Mouse (Mus musculus): ENCODE results near the gene Ppp1r9a. TPM values are rescaled to one million over a fixed set of nuclear protein-coding genes. Genes with fewer than 3 reads are reported as not detected.

The Ppp1r9a gene
- polyA plus RNA-seq, 1 experiment = 3.5 TPM

DNA sequence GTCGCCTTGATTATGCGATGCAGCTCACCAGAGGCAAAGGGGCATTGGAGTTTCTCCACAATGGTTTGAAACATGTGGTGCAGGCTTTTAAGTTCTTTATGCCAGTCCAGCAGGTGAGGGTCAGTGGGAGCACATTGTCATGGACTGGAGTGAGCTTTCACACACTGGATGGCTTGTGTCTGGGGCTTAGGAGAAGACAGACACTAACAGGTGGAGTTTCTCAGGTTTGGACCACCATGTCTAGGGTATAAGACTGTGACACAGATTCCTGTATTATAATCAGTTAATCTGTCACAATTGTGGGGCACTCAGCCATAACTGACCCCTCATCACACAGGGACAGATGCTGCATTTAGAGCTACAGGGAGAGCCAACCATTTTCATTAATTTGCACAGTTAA lies 124.5 kb downstream of the Ppp1r9a start:
- no peak for TF ChIP-seq CTCF (IDR thresholded peaks at IDR 0.05; ENCODE audit: control insufficient read depth, insufficient read depth, low read length)
- TF ChIP-seq POLR2A (IDR thresholded peaks at IDR 0.05; ENCODE audit: borderline replicate concordance, control insufficient read depth, low read depth, low read length) = no peak
- H3K4me3 ChIP-seq (replicated peaks; ENCODE audit: control insufficient read depth, low read depth, low read length) = no peak overlapping the region

DNA sequence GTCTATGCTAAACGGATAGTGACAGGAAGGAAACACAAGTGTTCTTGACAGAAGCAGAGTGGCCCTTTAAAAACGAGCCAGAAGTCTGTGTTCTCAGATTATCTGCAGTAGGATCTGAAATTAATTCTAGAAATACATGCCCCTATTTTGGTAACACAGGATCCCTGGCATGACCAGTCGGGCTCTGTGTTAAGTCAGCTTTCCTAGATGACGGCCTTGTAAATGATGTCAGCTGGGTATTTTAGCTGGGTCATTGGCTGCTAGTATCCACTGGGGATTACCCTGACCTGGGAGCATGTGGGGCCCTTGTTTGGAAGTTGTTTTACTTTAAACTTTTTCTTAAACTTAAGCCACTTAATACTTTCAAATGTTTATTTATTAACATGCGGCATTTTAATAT lies 125.1 kb downstream of the Ppp1r9a start:
- Histone ChIP-seq H3K4me1 (ENCODE audit: control insufficient read depth, insufficient read depth, low read length) (no peaks in the 10 kb centered on the region), H3K27ac (ENCODE audit: control insufficient read depth, insufficient read depth, low read depth, low read length, poor library complexity) (no peak overlapping the region), H3K4me3 (replicated peaks; ENCODE audit: control insufficient read depth, low read depth, low read length) (no peak overlapping the region)
- no peak for TF ChIP-seq POLR2A (IDR thresholded peaks at IDR 0.05; ENCODE audit: borderline replicate concordance, control insufficient read depth, low read depth, low read length)
- 42% methylated on average over 5 of the region's 5 CpGs for WGBS

More for the DNA sequence above, 124.5 kb downstream of the Ppp1r9a start:
- H3K27ac ChIP-seq (ENCODE audit: control insufficient read depth, insufficient read depth, low read depth, low read length, poor library complexity) = no peak overlapping the region
- no peaks in the 10 kb centered on the region for H3K4me1 ChIP-seq (ENCODE audit: control insufficient read depth, insufficient read depth, low read length)
- 99% methylated on average over 2 of the region's 2 CpGs for WGBS

DNA sequence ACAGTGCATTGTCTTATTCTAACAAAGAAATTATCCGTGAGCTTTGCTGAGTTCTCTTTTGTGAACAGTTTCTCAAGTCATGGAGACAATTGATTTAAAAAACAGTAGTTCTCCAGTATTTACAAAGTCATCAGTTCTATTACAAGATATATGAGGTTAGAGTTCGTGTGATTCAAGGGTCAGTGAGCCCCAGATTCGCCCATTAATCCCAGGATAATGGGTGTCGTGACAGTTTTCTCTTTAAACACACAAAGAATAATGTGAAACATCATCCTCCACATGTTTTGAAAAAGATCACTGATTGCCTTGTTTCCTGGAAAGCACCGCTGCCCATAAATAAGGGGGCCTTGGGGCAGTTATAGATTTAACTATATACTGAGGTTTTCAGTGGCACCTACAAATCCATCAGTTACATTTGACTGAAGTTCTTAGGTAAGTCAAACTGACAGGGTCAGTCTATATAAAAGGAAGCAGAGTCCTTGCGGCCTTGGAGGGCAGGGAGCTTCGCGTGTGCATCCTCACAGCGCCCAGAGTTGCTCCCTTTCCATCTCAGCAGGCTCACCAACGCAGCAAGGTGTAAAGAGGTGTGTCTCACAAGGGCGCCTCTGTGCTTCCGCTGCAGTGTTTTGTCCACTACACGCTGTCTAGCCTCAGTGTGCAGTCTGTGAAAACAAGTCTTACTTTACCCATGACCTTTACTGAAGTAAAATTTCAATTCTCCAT lies 126.6 kb downstream of the Ppp1r9a start:
- Histone ChIP-seq H3K27ac (ENCODE audit: control insufficient read depth, insufficient read depth, low read depth, low read length, poor library complexity) (no peak overlapping the region), H3K4me3 (replicated peaks; ENCODE audit: control insufficient read depth, low read depth, low read length) (no peak overlapping the region), H3K4me1 (ENCODE audit: control insufficient read depth, insufficient read depth, low read length) (no peaks in the 10 kb centered on the region)
- WGBS = 87% methylated on average over 13 of the region's 13 CpGs
- TF ChIP-seq CTCF (IDR thresholded peaks at IDR 0.05; ENCODE audit: control insufficient read depth, insufficient read depth, low read length) (no peak), POLR2A (IDR thresholded peaks at IDR 0.05; ENCODE audit: borderline replicate concordance, control insufficient read depth, low read depth, low read length) (no peak)

DNA sequence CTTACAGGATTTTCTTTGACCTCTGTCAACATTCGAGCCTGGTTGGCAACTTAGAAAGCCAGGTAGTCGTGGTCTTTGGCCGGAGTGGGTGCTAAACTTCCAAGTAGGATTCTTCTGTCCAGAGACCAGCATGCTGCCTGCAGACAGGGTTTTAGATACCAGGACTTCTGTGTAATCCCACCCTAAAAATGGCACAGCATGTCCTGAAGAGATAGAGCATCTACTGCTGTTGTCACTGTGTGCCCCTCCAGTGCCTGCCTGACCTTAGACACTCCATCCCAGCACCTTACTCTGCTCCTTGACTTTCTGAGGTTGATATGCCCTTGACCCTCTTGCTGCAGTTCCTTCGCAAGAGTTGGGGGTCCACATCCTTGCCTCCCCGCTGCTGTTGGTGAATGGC lies 127.2 kb downstream of the Ppp1r9a start:
- Histone ChIP-seq H3K27ac (ENCODE audit: control insufficient read depth, insufficient read depth, low read depth, low read length, poor library complexity) (no peak overlapping the region), H3K4me1 (ENCODE audit: control insufficient read depth, insufficient read depth, low read length) (no peaks in the 10 kb centered on the region), H3K4me3 (replicated peaks; ENCODE audit: control insufficient read depth, low read depth, low read length) (no peak overlapping the region)
- WGBS = 85% methylated on average over 5 of the region's 5 CpGs
- TF ChIP-seq CTCF (IDR thresholded peaks at IDR 0.05; ENCODE audit: control insufficient read depth, insufficient read depth, low read length) (no peak), POLR2A (IDR thresholded peaks at IDR 0.05; ENCODE audit: borderline replicate concordance, control insufficient read depth, low read depth, low read length) (no peak)

DNA sequence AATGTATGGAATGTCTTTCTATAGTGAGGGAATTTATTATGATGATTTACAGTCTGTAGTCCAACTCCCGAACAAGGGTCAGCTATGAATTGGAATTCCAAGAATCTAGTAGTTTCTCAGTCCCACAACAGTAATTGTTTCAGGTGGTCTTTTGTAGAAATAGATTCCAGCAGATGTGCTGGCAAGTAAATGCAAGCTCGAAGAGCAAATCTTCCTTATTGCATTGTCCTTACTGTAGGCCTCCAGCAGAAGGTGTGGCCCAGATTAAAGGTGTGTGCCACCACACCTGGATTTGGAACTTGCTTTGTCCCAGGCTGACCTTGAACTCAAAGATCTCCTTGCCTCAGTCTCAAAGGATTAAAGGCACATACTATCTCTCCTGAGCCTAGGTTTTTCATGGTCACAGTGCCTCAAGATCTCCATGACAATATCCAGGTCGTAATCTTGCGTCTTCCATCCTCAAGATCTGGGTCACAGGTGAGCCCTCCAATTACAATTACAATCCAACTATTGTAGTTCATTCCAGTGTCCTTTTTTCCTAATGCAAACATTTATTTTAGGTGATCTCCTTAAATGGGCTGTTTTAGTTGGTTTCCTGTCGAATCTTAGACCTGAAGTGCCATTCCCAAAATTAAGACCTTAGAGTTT lies 130.4 kb downstream of the Ppp1r9a start:
- Histone ChIP-seq H3K4me1 (ENCODE audit: control insufficient read depth, insufficient read depth, low read length) (no peaks in the 10 kb centered on the region), H3K4me3 (replicated peaks; ENCODE audit: control insufficient read depth, low read depth, low read length) (no peak overlapping the region), H3K27ac (ENCODE audit: control insufficient read depth, insufficient read depth, low read depth, low read length, poor library complexity) (no peak overlapping the region)
- 84% methylated on average over 5 of the region's 5 CpGs for WGBS
- TF ChIP-seq POLR2A (IDR thresholded peaks at IDR 0.05; ENCODE audit: borderline replicate concordance, control insufficient read depth, low read depth, low read length) (no peak), CTCF (IDR thresholded peaks at IDR 0.05; ENCODE audit: control insufficient read depth, insufficient read depth, low read length) (no peak)

DNA sequence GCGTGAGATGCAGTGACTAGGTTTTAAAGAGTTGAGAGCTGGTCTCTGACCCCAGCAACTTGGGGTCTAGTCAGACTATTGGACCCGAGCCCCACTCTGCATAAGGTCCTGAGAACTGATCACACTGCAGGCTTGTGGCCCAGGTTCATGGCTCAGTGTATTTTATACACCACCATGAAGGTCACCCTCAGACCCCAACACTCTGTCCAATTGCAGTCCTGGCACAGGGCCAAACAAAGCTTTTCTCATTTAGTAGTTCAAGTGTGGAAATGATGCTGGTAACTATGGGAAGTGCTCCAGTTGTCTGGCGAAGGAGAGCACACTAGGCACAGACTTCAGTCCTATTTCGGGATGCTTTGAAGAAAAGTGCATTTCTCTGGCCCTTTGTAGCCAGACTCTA lies 134.5 kb downstream of the Ppp1r9a start:
- 84% methylated on average over 4 of the region's 4 CpGs for WGBS
- no peak overlapping the region for H3K27ac ChIP-seq (ENCODE audit: control insufficient read depth, insufficient read depth, low read depth, low read length, poor library complexity)
- TF ChIP-seq POLR2A (IDR thresholded peaks at IDR 0.05; ENCODE audit: borderline replicate concordance, control insufficient read depth, low read depth, low read length) = no peak
- no peaks in the 10 kb centered on the region for H3K4me1 ChIP-seq (ENCODE audit: control insufficient read depth, insufficient read depth, low read length)
- no peak overlapping the region for H3K4me3 ChIP-seq (replicated peaks; ENCODE audit: control insufficient read depth, low read depth, low read length)

DNA sequence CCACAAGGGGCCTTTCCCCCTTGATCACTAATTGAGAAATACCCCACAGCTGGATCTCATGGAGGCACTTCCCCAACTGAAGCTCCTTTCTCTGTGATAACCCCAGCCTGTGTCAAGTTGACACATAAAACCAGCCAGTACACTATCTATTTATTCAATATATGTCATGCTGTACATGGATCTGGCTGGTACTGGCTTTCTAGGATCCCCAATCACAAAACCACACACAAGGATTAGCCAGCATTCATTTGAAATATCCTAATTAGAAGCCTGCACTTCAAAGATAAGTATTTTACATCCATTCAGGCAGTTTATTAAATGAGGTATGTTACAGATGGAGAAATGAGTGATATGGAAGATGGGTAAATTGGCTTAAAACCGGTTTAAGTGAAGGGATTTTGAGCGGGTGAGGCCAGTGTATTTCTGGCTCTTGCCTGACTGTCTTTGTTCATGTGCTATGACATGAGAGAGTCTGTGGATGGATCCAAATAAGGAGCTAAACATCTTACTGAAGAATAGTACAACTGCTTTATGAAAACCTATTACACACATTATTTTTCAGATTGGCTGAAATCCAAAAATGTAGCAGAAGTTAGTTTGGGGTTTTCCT lies 135.5 kb downstream of the Ppp1r9a start:
- WGBS = 67% methylated on average over 2 of the region's 2 CpGs
- H3K4me3 ChIP-seq (replicated peaks; ENCODE audit: control insufficient read depth, low read depth, low read length) = no peak overlapping the region
- no peak overlapping the region for H3K27ac ChIP-seq (ENCODE audit: control insufficient read depth, insufficient read depth, low read depth, low read length, poor library complexity)
- H3K4me1 ChIP-seq (ENCODE audit: control insufficient read depth, insufficient read depth, low read length) = no peaks in the 10 kb centered on the region
- TF ChIP-seq CTCF (IDR thresholded peaks at IDR 0.05; ENCODE audit: control insufficient read depth, insufficient read depth, low read length) (no peak), POLR2A (IDR thresholded peaks at IDR 0.05; ENCODE audit: borderline replicate concordance, control insufficient read depth, low read depth, low read length) (no peak)

DNA sequence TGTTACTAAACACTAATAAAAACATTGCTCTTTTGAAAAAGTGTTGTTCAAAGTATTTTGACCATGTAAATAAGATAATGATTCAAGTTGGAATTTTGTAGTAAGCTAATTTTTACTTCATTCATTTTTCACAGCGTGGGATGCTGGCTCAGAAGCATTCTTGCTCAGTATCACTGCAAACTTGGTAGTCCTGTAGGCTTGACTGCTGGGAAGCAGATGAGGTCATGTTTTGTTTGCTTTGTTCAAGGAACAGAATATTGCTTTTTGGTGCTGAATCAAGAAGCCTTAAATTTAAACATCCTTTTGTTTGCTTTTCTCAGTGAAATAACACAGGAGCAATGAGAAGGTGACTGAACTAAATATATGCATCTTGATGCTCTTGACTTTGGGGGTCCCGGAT lies 136.6 kb downstream of the Ppp1r9a start:
- Histone ChIP-seq H3K4me1 (ENCODE audit: control insufficient read depth, insufficient read depth, low read length) (no peaks in the 10 kb centered on the region), H3K4me3 (replicated peaks; ENCODE audit: control insufficient read depth, low read depth, low read length) (no peak overlapping the region), H3K27ac (ENCODE audit: control insufficient read depth, insufficient read depth, low read depth, low read length, poor library complexity) (no peak overlapping the region)
- WGBS = 85% methylated on average over 2 of the region's 2 CpGs
- TF ChIP-seq CTCF (IDR thresholded peaks at IDR 0.05; ENCODE audit: control insufficient read depth, insufficient read depth, low read length) (no peak), POLR2A (IDR thresholded peaks at IDR 0.05; ENCODE audit: borderline replicate concordance, control insufficient read depth, low read depth, low read length) (no peak)
